Mouse (Mus musculus) brain, embryonic 14.5 days (tissue): ENCODE results near the gene Hoxb8. TPM values are rescaled to one million over a fixed set of nuclear protein-coding genes. Genes with fewer than 3 reads are reported as not detected.
A peak's percentile ranks its signal among the peaks of the same experiment; 100 is the strongest.

ENCODE experiments used
- DNase-seq: peaks from one replicate; pipeline ENCODE4 v3.0.0-alpha.2; 2011; ENCODE audit warnings: low read depth
- CTCF ChIP-seq: fragments of 200-500 bp; IDR thresholded peaks from 2 replicates; pipeline ENCODE4 v1.5.1; 2012; ENCODE audit warnings: inconsistent platforms, mild to moderate bottlenecking, moderate library complexity, borderline replicate concordance; ENCODE audit not compliant: insufficient read depth, insufficient read length; ENCODE audit errors: extremely low read depth
- POLR2A ChIP-seq: fragments of 200-500 bp; IDR thresholded peaks from 2 replicates; pipeline ENCODE4 v1.6.1; 2012; ENCODE audit warnings: mild to moderate bottlenecking, inconsistent platforms, borderline replicate concordance; ENCODE audit not compliant: poor library complexity, insufficient read depth, insufficient read length, severe bottlenecking; ENCODE audit errors: extremely low read depth
- polyA plus RNA-seq: library from polyadenylated mRNA; depleted of rRNA; stranded (reverse); fragments of >200 nt; gene quantifications from 2 replicates; pipeline ENCODE4 v1.2.3, GENCODE M21; 2012

Gene Hoxb8
- polyA plus RNA-seq, 1 experiment, result 19.0 TPM

DNA sequence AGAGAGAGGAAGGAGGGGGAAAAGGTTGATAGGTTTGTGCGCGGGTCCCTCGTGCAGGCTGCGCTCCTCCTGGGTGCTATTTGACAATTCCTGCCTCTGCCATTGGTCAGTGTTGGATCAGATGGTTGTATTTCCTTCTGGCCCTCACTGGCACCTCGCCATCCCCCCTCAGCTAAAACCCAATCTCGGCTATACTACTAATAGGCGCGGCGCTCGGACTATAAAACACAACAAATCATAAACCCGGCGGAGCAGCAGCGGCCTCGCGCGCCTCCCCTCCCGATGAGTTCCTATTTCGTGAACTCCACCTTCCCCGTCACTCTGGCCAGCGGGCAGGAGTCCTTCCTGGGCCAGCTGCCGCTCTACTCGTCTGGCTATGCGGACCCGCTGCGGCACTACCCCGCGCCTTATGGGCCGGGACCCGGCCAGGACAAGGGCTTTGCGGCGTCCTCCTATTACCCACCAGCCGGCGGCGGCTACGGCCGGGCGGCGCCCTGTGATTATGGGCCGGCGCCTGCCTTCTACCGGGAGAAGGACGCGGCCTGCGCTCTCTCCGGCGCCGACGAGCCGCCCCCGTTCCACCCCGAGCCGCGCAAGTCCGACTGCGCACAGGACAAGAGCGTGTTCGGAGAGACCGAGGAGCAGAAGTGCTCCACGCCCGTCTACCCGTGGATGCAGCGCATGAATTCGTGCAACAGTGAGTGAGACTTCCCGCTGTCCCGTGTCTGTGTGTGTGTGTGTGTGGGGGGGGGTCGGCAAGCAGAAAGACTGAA is 17.4 kb downstream of the Hoxb8 start:
- no peak for DNase-seq
- TF ChIP-seq CTCF (no peak), POLR2A (no peak)

DNA sequence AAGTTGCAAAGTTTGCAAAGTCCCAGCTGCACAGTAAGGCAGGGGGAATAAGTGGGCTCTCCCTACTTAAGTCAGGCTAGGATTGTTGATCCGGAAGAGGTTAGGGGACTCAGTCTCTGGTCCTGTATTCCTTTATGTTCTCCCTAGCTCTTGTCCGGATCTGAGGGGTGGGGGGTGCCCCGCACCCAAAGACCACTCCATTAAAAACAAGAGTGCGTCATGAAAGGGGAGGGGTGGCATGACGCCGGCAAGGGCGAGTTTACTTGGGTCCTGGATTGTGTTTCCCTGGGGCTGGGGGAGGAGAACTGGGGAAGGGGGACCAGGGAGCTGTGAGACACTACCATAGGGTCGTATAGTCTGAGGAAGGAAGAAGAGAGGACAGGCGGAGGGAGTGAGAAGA is 18.1 kb downstream of the Hoxb8 start:
- TF ChIP-seq CTCF (no peak), POLR2A (no peak)

DNA sequence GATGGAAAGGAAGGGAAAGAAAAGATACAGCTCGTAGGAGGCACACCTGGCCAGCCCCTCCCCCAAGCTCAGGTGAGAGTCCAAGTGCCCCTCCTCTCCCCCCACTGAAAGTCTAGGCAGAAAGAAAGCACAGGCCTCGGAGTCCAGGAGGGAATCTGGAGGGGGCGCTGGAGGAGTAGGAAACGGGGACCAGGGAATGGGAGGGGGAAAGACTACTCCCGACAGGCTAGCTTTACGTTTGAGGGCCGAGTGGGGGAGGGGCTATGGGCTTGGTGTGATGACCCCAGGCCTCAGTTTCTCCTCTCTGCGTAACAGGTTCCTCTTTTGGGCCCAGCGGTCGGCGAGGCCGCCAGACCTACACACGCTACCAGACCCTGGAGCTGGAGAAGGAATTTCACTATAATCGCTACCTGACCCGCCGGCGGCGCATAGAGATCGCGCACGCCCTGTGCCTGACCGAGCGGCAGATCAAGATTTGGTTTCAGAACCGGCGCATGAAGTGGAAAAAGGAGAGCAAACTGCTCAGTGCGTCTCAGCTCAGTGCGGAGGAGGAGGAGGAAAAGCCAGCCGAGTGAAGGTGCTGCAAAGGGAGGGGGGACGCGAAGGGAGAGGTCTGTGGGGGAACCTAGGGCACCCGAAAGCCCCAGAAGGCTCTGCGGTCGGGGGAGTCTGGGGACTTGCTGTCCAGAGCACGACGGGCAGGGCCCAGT is 18.8 kb downstream of the Hoxb8 start:
- TF ChIP-seq POLR2A, result no peak
- TF ChIP-seq CTCF, result no peak
- no peak for DNase-seq

More for the DNA sequence above, 18.1 kb downstream of the Hoxb8 start:
- no peak for DNase-seq

DNA sequence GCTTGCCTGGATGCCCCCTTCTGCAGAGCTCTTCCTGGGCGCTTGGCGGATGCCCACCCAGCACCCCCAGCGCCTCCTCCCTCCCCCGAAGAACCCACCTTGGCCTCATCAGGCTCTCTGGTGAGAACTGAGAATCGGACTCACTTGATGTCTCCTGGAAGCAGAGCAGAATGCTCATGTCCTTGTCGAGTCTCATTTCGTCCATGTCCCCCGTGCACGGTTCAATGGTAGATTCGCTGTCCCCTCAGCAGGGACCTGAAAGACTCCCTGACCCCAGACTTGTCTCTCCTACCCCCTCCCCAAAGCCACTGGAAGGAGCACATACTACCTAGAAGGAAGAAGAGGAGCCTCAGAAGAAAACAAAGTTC is 19.3 kb downstream of the Hoxb8 start:
- DNase-seq, result no peak
- TF ChIP-seq POLR2A, result no peak
- TF ChIP-seq CTCF, result no peak

DNA sequence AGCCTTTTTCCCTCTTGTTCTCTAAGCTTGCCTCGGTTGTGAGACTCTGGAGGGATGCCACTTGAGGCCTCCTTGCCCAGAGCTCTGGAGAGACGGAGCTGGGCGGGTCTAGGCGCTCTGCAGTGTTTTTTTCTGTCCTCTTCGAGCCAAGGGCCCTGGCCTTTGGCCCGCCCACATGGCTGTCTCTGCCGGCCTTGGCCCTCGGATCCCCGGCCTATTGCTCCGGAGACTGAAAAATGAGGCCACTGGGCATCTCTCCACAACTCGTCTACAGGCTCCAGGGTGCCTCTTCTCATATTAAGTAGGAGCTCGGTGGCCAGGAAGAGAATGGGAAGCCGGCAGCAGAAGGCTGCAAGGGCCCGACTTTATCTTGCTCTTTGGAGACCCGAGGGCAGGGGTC is 20.1 kb downstream of the Hoxb8 start:
- TF ChIP-seq POLR2A, result no peak
- TF ChIP-seq CTCF, result no peak
- DNase-seq, result no peak

DNA sequence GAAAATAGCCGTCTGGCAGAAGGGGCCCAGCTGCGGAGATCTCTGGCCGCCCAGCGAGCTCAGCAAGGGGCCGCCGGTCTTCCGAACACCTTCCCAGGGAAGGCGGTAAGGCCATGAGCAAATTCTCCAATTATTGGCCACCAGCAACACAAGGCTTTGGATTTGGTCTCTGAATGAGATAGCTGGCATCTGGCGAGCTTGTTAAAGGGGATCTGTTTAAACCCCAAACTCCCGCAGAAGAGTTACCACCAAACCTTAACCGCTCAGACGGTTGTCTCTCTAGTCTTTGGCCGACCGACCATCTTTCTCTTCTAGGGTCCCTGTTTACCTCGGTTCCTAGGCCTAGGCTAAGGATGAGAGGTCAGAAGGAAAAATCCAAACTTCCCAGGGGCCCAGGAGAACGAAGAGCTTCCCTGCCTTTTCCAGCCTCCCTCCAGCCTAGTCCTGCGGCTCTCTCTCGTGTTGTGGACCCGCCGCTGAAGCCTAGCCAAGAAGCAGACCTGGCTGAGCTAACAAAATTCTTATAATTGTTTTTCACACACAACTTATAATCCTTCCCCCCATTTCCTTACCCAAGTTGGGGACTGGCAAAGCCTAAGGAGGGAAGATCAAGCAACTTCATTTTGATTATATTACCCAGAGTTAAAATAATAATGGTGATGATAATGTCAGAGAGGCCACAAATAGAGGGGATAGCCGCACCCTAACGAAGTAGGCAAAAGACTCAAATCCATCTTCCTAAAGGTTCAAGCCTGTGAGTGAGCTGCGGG is 20.9 kb downstream of the Hoxb8 start:
- TF ChIP-seq POLR2A (no peak), CTCF (no peak)
- DNase-seq, result no peak

DNA sequence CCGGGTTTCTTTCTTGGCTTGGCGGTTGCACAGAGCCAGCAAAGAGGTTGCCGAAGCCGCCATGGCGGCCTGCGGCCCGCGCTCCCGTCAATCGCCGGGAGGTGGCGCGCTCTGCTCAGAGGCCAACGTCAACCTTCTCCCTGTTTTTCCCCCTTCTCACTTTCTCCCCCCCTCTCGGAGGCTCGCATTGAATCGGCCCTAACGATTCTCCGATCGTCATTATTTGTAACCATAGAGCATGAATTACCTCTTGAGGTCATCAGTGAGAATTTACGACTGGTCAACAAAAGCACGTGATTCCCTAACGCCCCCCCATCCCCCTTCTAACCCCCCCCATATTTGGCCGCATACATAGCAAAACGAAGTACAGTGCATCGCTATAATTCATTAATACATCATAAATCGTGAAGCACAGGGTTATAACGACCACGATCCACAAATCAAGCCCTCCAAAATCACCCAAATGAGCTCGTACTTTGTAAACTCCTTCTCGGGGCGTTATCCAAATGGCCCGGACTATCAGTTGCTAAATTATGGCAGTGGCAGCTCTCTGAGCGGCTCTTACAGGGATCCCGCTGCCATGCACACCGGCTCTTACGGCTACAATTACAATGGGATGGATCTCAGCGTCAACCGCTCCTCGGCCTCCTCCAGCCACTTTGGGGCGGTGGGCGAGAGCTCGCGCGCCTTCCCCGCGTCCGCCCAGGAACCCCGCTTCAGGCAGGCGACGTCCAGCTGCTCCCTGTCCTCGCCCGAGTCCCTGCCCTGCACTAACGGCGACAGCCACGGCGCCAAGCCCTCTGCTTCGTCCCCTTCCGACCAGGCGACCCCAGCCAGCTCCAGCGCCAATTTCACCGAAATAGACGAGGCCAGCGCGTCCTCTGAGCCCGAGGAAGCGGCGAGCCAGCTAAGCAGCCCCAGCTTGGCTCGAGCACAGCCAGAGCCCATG is 21.7 kb downstream of the Hoxb8 start, which contains the start of gene Hoxb5:
Hoxb5 (plus strand) TSS at position 186 of the 949 bp plus-strand sequence.
- DNase-seq, result peak; percentile 78
- TF ChIP-seq CTCF (peak; percentile 87), POLR2A (no peak)

DNA sequence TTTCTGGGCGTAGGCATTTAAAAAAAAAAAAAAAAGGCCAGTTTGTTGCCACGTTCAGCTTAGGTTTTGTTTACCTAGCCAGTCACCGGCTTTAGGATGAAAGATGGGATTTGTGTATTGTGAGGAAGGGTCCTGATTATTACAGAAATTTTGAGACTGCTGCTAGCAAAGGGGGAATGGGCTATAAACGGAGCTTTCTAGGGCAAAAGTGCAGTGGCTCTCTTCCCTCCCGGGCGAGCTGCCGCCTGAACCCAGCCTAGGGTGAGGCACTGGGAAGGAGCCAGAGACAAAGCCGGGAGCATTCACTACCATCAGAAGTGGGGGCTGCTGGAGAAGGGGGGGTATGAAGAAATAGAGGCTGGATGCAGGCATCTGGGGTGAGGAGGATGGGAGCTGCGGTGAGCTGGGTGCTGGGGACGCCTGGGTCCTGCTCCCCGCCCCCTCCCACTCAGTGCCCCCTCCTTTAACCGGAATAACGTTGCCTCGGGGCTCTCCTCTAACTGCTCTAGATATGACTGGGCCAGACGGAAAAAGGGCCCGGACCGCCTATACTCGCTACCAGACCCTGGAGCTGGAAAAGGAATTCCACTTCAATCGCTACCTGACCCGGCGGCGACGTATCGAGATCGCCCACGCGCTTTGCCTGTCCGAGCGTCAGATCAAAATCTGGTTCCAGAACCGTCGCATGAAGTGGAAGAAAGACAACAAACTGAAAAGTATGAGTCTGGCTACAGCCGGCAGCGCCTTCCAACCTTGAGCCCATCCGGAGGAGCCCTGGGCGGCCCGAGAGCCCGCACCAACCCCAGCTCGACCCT is 22.9 kb downstream of the Hoxb8 start:
- no peak for DNase-seq
- no peak for TF ChIP-seq POLR2A
- TF ChIP-seq CTCF, result no peak

DNA sequence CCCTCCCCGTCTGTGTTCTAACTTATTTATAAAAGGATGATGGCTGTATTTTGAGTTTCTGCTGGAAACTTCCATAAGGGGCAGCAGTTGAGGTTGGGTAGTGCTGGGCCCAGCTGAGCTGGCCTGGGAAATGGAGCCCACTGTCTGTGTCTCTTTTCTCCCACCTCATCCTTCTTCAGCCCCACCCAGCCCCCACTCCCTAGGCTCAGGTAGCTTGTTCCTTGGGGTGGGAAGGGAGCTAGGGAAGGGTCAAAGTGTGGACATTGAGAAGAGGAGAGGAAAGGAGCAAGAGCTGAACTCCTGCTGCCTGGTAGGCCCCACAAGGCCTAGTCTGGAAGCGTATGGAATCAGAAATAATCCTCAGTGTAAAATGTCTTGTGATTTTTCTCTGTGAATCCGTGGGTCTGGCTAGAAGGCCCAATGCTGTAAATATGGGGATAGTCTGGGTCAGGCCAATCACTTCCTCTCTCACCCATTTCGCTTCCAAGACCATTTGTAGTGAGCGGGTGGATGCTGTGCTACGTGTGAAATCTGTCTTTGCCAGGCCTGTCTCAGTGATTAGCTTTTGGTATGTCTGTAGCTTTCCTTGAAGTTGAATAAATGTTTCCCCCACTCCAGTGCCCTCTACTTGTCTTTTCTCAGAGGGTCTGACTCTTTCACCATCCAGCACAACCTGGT is 23.9 kb downstream of the Hoxb8 start:
- TF ChIP-seq CTCF (no peak), POLR2A (no peak)
- no peak for DNase-seq
